Comparison of ENCODE assay signal across 1 mouse cellular context in genomic region chr17:35688347-35689175, GRCm38 (mm10).
A peak's percentile ranks its signal among the peaks of the same experiment; 100 is the strongest.
TF ChIP-seq lines count a peak whose summit lies in the region.

No protein-coding gene starts in this region.

TF ChIP-seq in CH12.LX, 34 proteins besides CTCF, POLR2A, EP300 and RAD21:
- TF ChIP-seq JUN (IDR thresholded peaks at IDR 0.05; ENCODE audit: insufficient read depth, low read depth, low read length) (no peak), HCFC1 (IDR thresholded peaks at IDR 0.05; ENCODE audit: low read depth, low read length) (no peak), ELF1 (IDR thresholded peaks at IDR 0.05; ENCODE audit: low read depth, low read length) (peak; percentile 48), SMC3 (IDR thresholded peaks at IDR 0.05; ENCODE audit: low read depth, low read length) (peak; percentile 35; the same call in 1 of the 2 replicates), E2F4 (IDR thresholded peaks at IDR 0.05; ENCODE audit: insufficient replicate concordance, low read depth, low read length) (no peak), NRF1 (IDR thresholded peaks at IDR 0.05; ENCODE audit: low read depth, low read length) (peak; percentile 56), IRF4 (IDR thresholded peaks at IDR 0.05; ENCODE audit: low read depth, low read length) (no peak), TCF12 (IDR thresholded peaks at IDR 0.05; ENCODE audit: low read depth, low read length) (no peak), BHLHE40 (IDR thresholded peaks at IDR 0.05; ENCODE audit: low read depth, low read length) (no peak), GABPA (IDR thresholded peaks at IDR 0.05; ENCODE audit: insufficient replicate concordance, low read depth, low read length) (no peak)
